Mouse (Mus musculus): ENCODE results near the gene Rnf121. TPM values are rescaled to one million over a fixed set of nuclear protein-coding genes. Genes with fewer than 3 reads are reported as not detected.

Rnf121 gene
- 31.1 and 34.2 TPM in 2 replicates for polyA plus RNA-seq (2016; fragmentation: Nextera tagmentation; extraction: Ambion mirVana)

DNA sequence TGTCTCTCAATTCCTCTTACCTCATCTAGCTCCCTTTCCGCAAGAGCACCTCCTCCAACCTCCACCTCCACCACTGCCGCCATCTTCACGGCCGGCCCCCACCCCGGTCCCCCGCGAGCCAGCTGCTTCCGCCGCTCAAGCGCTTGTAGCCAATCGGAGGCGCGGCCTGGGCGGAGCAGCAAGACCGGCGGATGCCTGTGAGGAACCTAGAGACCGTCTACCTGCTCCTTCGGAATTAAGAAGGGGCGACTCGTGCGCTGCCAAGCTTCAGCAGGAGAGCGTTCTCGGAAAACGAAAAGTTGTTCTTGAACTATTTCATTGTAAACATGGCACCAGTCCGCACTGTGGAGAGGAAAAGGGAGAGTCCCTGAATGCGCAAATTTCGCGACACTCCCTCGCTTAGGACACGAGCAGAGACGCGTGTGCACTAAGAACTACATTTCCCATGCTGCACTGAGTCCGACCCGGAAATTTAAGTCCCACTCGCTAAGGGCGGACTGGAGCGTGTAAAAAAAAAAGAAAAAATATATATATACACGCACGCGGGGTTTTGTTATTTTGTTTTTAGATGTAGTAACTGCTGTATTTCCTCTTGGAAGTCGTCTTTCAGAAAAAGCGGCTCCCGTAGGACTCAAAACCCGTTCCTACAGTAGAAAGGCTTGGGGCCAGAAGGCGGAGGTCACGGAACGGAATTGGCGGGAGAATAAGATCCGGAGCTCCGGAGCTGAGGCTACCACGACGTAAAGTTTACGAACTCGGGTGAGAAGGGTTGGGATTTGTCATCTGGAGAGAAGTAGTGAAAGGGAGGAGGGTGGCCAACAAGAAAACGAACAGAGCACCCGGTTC, at the start of gene Rnf121, which contains the start of the genes Xndc1 and Xntrpc:
Rnf121 (minus strand) TSS at position 424 of the 846 bp plus-strand sequence.
Xndc1 (plus strand) TSS at position 466 of the 846 bp plus-strand sequence.
Xntrpc (plus strand) TSS at position 668 of the 846 bp plus-strand sequence.
- peak; percentile 94 for DNase-seq (ENCODE audit: extremely low spot score, low spot score)
- peaks cover 25% of the 10 kb centered on the region for H3K4me1 ChIP-seq
- no peaks in the 10 kb centered on the region for H3K9me3 ChIP-seq
- under 1% methylated on average over 56 of the region's 56 CpGs for WGBS
- H3K36me3 ChIP-seq (replicated peaks), result peaks cover 47% of the 10 kb centered on the region
- peak within 1 kb of the TSS; percentile 93 for H3K27ac ChIP-seq
- peak within 1 kb of the TSS; percentile 69 for H3K4me3 ChIP-seq
- H3K27me3 ChIP-seq (ENCODE audit: poor library complexity, severe bottlenecking), result no peaks in the 10 kb centered on the region

DNA sequence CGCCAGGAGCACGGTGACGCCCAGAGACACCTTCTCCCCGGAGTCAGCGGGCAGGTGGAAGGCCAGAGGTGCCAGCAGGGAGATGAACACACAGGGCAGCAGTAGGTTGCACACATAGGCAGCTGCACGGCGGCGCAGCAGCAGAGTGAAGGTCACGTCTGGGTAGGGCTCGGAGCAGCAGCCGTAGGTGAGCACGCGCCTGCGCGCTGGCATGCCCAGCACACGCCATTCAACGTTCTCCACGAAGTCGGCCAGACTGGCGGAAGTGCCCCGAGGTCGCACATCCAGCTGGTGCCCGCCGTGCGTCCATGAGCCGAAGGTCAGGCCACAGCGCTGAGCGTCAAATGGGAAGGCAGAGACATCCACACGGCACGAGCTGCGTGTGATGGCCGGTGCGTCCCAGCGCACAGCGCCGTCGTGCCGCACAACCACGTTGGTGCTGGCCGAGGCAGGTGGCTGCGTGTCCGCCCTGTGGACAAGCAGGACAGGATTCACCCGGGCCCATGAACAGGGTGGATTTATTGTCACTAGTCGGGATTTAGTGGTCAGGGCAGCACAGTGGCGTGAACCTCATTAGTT, 48.0 kb upstream of the Rnf121 start:
- WGBS, result 88% methylated on average over 45 of the region's 45 CpGs
- Histone ChIP-seq H3K9me3 (no peaks in the 10 kb centered on the region), H3K27ac (no peak overlapping the region), H3K36me3 (replicated peaks) (peaks cover 3% of the 10 kb centered on the region), H3K4me1 (no peaks in the 10 kb centered on the region), H3K27me3 (ENCODE audit: poor library complexity, severe bottlenecking) (0 out of 2 replicates have a peak, but pooled peaks cover 1% of the 10 kb centered on the region), H3K4me3 (no peak overlapping the region)
- DNase-seq (ENCODE audit: extremely low spot score, low spot score), result no peak

- Histone ChIP-seq H3K27ac (no peak overlapping the region), H3K27me3 (ENCODE audit: poor library complexity, severe bottlenecking) (peaks cover 27% of the 10 kb centered on the region), H3K36me3 (replicated peaks) (no peaks in the 10 kb centered on the region), H3K4me3 (no peak overlapping the region), H3K9me3 (no peaks in the 10 kb centered on the region), H3K4me1 (peaks cover 13% of the 10 kb centered on the region)
- DNase-seq (ENCODE audit: extremely low spot score, low spot score), result no peak
- 88% methylated on average over 4 of the region's 4 CpGs for WGBS
Observed at GRCm38 (mm10) chr7:102109746-102110145, 44.5 kb upstream of the Rnf121 start.

DNA sequence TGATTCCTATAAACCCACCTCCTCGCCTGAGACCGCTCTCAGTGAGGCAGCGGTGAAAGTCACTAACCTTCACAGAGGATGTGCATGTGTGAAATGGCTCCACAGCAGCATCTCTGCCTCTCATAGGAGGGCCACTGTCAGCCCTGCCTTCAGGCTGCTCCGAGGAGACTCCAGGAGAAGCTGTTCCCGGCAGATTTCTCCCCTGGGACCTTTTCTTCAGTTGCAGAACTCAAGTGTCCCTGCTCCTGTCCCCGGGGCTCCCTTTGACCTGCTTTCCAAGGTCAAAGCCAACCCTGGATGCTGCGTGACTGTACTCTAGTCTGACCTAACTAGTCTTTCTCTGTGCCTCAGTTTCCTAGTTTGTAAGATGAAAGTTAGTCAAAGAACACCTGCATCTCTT, 43.9 kb upstream of the Rnf121 start, which contains the start of gene Art5:
Art5 (minus strand) TSS at position 319 of the 400 bp plus-strand sequence.
- 83% methylated on average over 7 of the region's 7 CpGs for WGBS
- no peak for DNase-seq (ENCODE audit: extremely low spot score, low spot score)

GRCm38 (mm10) chr7:102108206-102108605, 42.9 kb upstream of the Rnf121 start:
- no peak for DNase-seq (ENCODE audit: extremely low spot score, low spot score)
- Histone ChIP-seq H3K27ac (no peak overlapping the region), H3K4me3 (no peak overlapping the region), H3K9me3 (no peaks in the 10 kb centered on the region), H3K4me1 (peaks cover 13% of the 10 kb centered on the region), H3K27me3 (ENCODE audit: poor library complexity, severe bottlenecking) (peaks cover 27% of the 10 kb centered on the region), H3K36me3 (replicated peaks) (no peaks in the 10 kb centered on the region)
- 95% methylated on average over 1 of the region's 1 CpGs for WGBS

More for the DNA sequence above, 43.9 kb upstream of the Rnf121 start, which contains the start of gene Art5:
- H3K4me3 ChIP-seq, result no peak within 1 kb of the TSS
- H3K4me1 ChIP-seq, result peaks cover 13% of the 10 kb centered on the region
- H3K27ac ChIP-seq, result no peak within 1 kb of the TSS
- H3K36me3 ChIP-seq (replicated peaks), result no peaks in the 10 kb centered on the region
- no peaks in the 10 kb centered on the region for H3K9me3 ChIP-seq
- peaks cover 27% of the 10 kb centered on the region for H3K27me3 ChIP-seq (ENCODE audit: poor library complexity, severe bottlenecking)

GRCm38 (mm10) chr7:102106700-102107141, 41.5 kb upstream of the Rnf121 start:
- no peak for DNase-seq (ENCODE audit: extremely low spot score, low spot score)
- H3K9me3 ChIP-seq, result no peaks in the 10 kb centered on the region
- H3K36me3 ChIP-seq (replicated peaks), result no peaks in the 10 kb centered on the region
- H3K4me1 ChIP-seq, result peaks cover 27% of the 10 kb centered on the region
- H3K4me3 ChIP-seq, result peak overlapping the region; percentile 46
- H3K27me3 ChIP-seq (ENCODE audit: poor library complexity, severe bottlenecking), result peaks cover 27% of the 10 kb centered on the region
- 22% methylated on average over 23 of the region's 23 CpGs for WGBS
- peak overlapping the region; percentile 77 for H3K27ac ChIP-seq

DNA sequence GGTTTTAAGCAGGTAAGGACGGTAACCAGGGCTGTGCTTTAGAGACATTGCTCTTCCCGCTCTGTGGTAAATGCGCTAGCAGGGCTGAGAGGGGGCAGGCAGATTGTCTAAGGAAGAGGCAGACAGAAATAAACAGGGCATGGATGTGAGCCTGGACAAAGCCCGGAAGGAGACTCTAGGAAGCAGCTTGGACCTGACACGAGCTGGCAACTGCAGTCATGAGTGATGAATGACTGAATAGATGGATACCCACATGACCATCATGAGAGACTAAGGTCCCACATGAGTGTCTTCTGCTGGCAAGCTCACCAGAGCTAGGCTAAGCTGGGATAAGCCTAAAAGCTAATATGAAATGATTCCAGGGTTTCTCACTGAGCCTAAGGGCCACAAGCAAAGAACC, 38.9 kb upstream of the Rnf121 start:
- H3K4me3 ChIP-seq, result no peak overlapping the region
- peaks cover 53% of the 10 kb centered on the region for H3K4me1 ChIP-seq
- H3K27me3 ChIP-seq (ENCODE audit: poor library complexity, severe bottlenecking), result peaks cover 32% of the 10 kb centered on the region
- H3K9me3 ChIP-seq, result no peaks in the 10 kb centered on the region
- no peak for DNase-seq (ENCODE audit: extremely low spot score, low spot score)
- H3K27ac ChIP-seq, result no peak overlapping the region
- 86% methylated on average over 5 of the region's 5 CpGs for WGBS
- no peaks in the 10 kb centered on the region for H3K36me3 ChIP-seq (replicated peaks)

DNA sequence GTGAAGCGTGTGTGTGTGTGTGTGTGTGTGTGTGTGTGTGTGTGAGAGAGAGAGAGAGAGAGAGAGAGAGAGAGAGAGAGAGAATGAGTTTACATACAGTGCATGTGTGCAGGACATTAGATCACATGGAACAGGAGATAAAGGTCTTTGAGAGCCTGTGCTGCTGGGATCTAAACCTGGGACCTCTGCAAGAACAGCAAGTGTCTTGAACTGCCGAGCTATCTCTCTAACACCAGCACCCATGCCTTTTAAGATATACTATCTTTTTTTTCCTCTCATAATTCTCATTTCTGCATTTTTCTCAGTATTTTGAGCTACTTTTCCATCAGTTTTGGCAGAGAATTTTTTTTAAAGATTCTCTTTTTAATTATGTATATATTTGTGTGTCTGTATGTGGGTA, 38.3 kb upstream of the Rnf121 start:
- Histone ChIP-seq H3K4me1 (peaks cover 56% of the 10 kb centered on the region), H3K36me3 (replicated peaks) (no peaks in the 10 kb centered on the region), H3K27me3 (ENCODE audit: poor library complexity, severe bottlenecking) (peaks cover 37% of the 10 kb centered on the region), H3K27ac (no peak overlapping the region), H3K4me3 (no peak overlapping the region), H3K9me3 (no peaks in the 10 kb centered on the region)
- DNase-seq (ENCODE audit: extremely low spot score, low spot score), result no peak
- WGBS, result 95% methylated on average over 2 of the region's 2 CpGs

DNA sequence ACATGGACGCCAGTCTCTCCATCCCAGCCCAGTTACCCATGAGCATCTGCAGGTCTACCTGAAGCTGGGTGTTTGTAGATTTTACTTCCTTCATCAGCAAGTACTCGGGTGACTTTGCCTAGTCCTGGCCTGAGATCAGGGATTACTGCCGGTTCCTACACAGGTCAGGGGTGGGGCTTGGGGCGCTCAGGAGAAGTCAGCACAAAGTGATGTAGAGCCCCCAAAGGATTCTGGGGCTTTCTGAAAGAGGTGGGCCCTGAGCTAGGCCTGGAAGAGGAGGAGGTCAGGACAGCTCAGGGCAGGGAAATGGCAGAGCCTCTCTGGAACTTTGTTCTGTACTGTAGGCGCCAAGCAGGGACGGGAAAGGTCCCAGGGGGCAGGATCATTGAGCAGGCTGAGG, 37.4 kb upstream of the Rnf121 start:
- DNase-seq (ENCODE audit: extremely low spot score, low spot score), result no peak
- H3K27me3 ChIP-seq (ENCODE audit: poor library complexity, severe bottlenecking), result peaks cover 38% of the 10 kb centered on the region
- H3K27ac ChIP-seq, result peak overlapping the region; percentile 60; the same call in 1 of the 2 replicates
- H3K9me3 ChIP-seq, result no peaks in the 10 kb centered on the region
- peaks cover 56% of the 10 kb centered on the region for H3K4me1 ChIP-seq
- whole genome bisulfite sequencing, result 51% methylated on average over 6 of the region's 6 CpGs
- H3K36me3 ChIP-seq (replicated peaks), result no peaks in the 10 kb centered on the region
- H3K4me3 ChIP-seq, result no peak overlapping the region

DNA sequence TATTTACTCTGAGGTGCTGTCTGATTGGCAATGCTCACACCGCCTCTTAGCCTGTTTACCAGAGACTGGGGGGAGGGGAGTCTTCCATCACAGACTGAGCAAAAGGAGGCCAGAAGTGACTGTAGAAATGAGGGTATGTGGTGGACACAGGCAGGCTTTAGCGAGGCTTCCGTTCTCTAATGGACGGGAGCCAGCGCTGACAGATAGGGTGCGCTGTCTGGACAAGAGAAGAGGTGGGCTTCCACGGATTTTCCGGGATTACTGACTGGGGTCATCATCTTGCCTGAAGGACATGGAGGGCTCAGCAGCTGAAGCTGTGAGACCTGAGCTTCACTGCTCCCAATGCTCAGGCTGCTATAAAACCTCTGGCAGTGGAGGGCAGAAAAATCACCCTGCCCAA, 37.0 kb upstream of the Rnf121 start:
- Histone ChIP-seq H3K27ac (no peak overlapping the region), H3K4me3 (no peak overlapping the region), H3K27me3 (ENCODE audit: poor library complexity, severe bottlenecking) (peaks cover 34% of the 10 kb centered on the region), H3K9me3 (no peaks in the 10 kb centered on the region), H3K4me1 (peaks cover 54% of the 10 kb centered on the region), H3K36me3 (replicated peaks) (no peaks in the 10 kb centered on the region)
- 51% methylated on average over 8 of the region's 8 CpGs for WGBS
- DNase-seq (ENCODE audit: extremely low spot score, low spot score), result no peak

GRCm38 (mm10) chr7:102101487-102101886, 36.2 kb upstream of the Rnf121 start, which contains the start of gene Art1:
Gene Art1 (plus strand): TSS chr7:102101743.
- WGBS, result 41% methylated on average over 5 of the region's 5 CpGs
- Histone ChIP-seq H3K4me1 (peaks cover 47% of the 10 kb centered on the region), H3K4me3 (peak within 1 kb of the TSS; percentile 50; the same call in 1 of the 2 replicates)

GRCm38 (mm10) chr7:102100868-102101267, 35.6 kb upstream of the Rnf121 start:
- no peaks in the 10 kb centered on the region for H3K9me3 ChIP-seq
- H3K4me1 ChIP-seq, result peaks cover 44% of the 10 kb centered on the region
- peaks cover 2% of the 10 kb centered on the region for H3K36me3 ChIP-seq (replicated peaks)
- peak overlapping the region; percentile 79 for H3K27ac ChIP-seq
- WGBS, result 63% methylated on average over 5 of the region's 5 CpGs
- peaks cover 20% of the 10 kb centered on the region for H3K27me3 ChIP-seq (ENCODE audit: poor library complexity, severe bottlenecking)
- no peak for DNase-seq (ENCODE audit: extremely low spot score, low spot score)
- H3K4me3 ChIP-seq, result peak overlapping the region; percentile 50; the same call in 1 of the 2 replicates

More at GRCm38 (mm10) chr7:102101487-102101886, 36.2 kb upstream of the Rnf121 start, which contains the start of gene Art1:
- Histone ChIP-seq H3K27me3 (ENCODE audit: poor library complexity, severe bottlenecking) (peaks cover 26% of the 10 kb centered on the region), H3K36me3 (replicated peaks) (no peaks in the 10 kb centered on the region; the same call in 1 of the 2 replicates), H3K9me3 (no peaks in the 10 kb centered on the region), H3K27ac (peak within 1 kb of the TSS; percentile 79)
- DNase-seq (ENCODE audit: extremely low spot score, low spot score), result no peak

Data from forebrain, embryonic 10.5 days (tissue).